Mouse (Mus musculus) forebrain, embryonic 15.5 days (tissue): Measurements from ENCODE around the gene Mark1. TPM values are rescaled to one million over a fixed set of nuclear protein-coding genes. Genes with fewer than 3 reads are reported as not detected.

Experiments
- ATAC-seq: fragments of 200-750 bp; cut with Nextera tagmentation; replicated peaks from 2 replicates; pipeline ENCODE4 v1.8.0; 2017; ENCODE audit warnings: mild to moderate bottlenecking, moderate TSS enrichment, moderate library complexity
- H3K27ac ChIP-seq: fragments of 300-500 bp; sonication (generic); replicated peaks from 2 replicates; pipeline ENCODE4 v1.5.1; 2015; ENCODE audit warnings: mild to moderate bottlenecking, inconsistent platforms
- H3K27me3 ChIP-seq: fragments of 300-500 bp; sonication (generic); 2 replicates; pipeline ENCODE4 v1.6.1; 2015; ENCODE audit warnings: inconsistent platforms
- H3K36me3 ChIP-seq: fragments of 300-500 bp; sonication (generic); 2 replicates; pipeline ENCODE4 v1.6.1; 2015; ENCODE audit warnings: mild to moderate bottlenecking, inconsistent platforms
- H3K4me1 ChIP-seq: fragments of 300-500 bp; sonication (generic); 2 replicates; pipeline ENCODE4 v1.6.1; 2015; ENCODE audit warnings: inconsistent platforms
- H3K4me2 ChIP-seq: fragments of 300-500 bp; sonication (generic); replicated peaks from 2 replicates; pipeline ENCODE4 v1.6.1; 2015; ENCODE audit warnings: mild to moderate bottlenecking, inconsistent platforms
- H3K4me3 ChIP-seq: fragments of 300-500 bp; sonication (generic); 2 replicates; pipeline ENCODE4 v1.5.1; 2015; ENCODE audit warnings: mild to moderate bottlenecking, inconsistent platforms
- H3K9ac ChIP-seq: fragments of 300-500 bp; sonication (generic); replicated peaks from 2 replicates; pipeline ENCODE4 v1.6.1; 2015; ENCODE audit warnings: mild to moderate bottlenecking, inconsistent platforms
- H3K9me3 ChIP-seq: fragments of 300-500 bp; sonication (generic); 2 replicates; pipeline ENCODE4 v1.6.1; 2016; ENCODE audit warnings: inconsistent platforms
- WGBS: fragments of 180-500 bp; shearing (Covaris S2); methylation state at CpG from one replicate; pipeline ENCODE4 v1.1.7; 2015; ENCODE audit warnings: mixed read lengths; 5-methylcytosine and 5-hydroxymethylcytosine counted together
- polyA plus RNA-seq: library from polyadenylated mRNA; unstranded; fragments of >200 nt; fragmentation: Nextera tagmentation; extraction: Ambion mirVana; gene quantifications from 2 replicates; pipeline ENCODE4 v1.2.1, GENCODE M21; 2015

Gene Mark1
- 14.6 and 14.7 TPM in 2 replicates for polyA plus RNA-seq

DNA sequence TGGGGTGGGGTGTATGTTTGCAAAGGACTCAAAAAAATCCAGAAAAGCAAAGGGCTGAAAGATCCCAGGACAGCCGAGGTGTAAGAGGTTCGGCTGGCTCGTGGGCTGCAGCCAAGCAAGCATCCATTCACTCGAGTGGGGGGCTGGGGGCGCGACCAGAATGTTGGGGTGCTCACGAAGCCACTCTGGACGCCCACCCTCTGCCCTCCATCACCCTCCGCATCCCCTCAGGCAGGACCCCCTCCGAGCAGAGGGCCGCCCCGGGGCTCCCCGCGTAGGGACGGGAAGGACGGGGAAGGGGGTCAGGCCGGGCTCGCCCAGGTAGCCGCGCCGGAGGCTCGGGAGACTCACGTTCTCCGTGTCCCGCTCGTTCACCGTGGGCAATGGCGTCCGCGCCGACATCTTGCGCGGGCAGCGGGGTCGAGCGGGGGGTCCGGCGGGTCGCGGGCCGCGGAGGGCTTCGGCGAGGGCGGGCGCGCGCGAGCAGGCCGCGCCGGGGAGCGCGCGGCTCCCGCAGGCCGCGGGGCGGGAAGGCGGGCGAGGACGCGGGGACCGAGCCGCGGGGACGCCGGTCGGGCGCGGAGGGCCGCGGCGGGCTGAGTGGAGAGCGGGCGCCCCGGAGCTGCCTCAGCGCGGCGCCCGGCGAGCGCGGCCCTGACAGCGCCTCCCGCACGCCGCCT, at the start of gene Mark1:
Gene Mark1, minus strand, starts transcription at position 500 of the 680 bp plus-strand sequence.
- H3K36me3 ChIP-seq, result no peaks in the 10 kb centered on the region
- H3K9me3 ChIP-seq, result no peaks in the 10 kb centered on the region
- H3K4me2 ChIP-seq, result peak within 1 kb of the TSS; percentile 77
- H3K9ac ChIP-seq, result peak within 1 kb of the TSS; percentile 99
- ATAC-seq, result peak; percentile 62
- H3K27ac ChIP-seq, result peak within 1 kb of the TSS; percentile 94
- H3K4me1 ChIP-seq, result peaks cover 22% of the 10 kb centered on the region
- no peaks in the 10 kb centered on the region for H3K27me3 ChIP-seq
- WGBS, result under 1% methylated on average over 87 of the region's 88 CpGs
- peak within 1 kb of the TSS; percentile 99 for H3K4me3 ChIP-seq

DNA sequence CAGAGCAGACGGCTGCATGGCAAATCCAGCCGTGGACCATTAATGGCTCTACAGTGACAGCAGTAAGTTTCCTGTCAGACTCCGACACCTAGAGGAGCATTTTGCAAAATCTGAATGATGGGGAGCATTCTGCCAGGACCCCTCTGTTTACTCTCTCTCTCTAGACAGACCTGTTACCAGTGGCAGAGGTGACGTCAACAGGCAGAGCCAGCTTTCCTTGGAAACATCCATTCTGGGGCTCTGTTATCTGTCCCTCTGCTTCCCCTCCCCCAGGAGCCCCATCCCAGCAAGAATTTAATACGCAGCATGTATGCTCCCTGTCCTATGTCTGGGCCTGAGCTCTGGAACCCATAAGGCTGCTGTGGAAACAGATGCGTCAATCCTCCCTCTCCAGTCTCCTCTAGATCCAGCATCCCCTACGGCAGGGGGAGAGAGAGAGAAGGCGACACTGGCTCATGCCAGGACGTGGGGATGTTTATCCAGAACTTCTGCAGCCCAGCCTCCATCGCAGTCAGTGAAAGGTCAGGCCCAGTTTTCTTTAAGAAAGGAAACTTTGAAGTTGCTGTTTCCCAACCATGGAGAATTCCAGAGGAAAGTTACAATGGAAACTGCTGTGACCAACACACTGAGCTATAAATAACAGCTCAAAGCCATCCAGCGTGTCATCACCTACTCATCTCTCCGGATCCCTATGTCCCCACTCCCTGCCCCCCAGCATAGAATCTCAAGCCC, 48.3 kb upstream of the Mark1 start:
- H3K27me3 ChIP-seq, result no peaks in the 10 kb centered on the region
- H3K36me3 ChIP-seq, result no peaks in the 10 kb centered on the region
- no peak for ATAC-seq
- no peaks in the 10 kb centered on the region for H3K9me3 ChIP-seq
- H3K4me1 ChIP-seq, result no peaks in the 10 kb centered on the region
- H3K27ac ChIP-seq, result no peak overlapping the region
- H3K9ac ChIP-seq, result no peak overlapping the region
- 85% methylated on average over 12 of the region's 12 CpGs for WGBS
- H3K4me3 ChIP-seq, result no peak overlapping the region
- no peak overlapping the region for H3K4me2 ChIP-seq

DNA sequence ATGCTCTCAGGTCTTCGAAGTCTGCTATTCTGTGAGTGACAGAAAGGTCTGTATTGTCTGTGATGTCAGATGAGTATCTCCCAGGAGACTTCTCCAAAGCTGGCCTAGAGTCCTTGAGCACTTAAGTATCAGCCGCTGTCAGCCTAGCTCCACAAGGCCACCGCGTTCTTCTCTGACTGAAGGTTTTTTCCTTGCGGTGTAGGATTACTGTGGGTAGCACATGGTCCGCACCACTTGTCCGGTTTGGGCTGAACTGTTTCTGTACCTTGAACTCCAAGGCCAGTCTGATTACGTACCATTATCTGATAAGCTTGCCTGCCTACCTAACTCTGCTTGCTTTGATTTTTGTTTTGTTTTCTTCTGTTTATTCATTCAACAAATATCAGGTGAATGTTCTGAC, 47.1 kb upstream of the Mark1 start:
- Histone ChIP-seq H3K9me3 (no peaks in the 10 kb centered on the region), H3K4me1 (no peaks in the 10 kb centered on the region), H3K27me3 (no peaks in the 10 kb centered on the region), H3K4me3 (no peak overlapping the region), H3K9ac (no peak overlapping the region), H3K36me3 (no peaks in the 10 kb centered on the region), H3K27ac (no peak overlapping the region), H3K4me2 (no peak overlapping the region)
- 93% methylated on average over 8 of the region's 8 CpGs for WGBS
- ATAC-seq, result no peak

DNA sequence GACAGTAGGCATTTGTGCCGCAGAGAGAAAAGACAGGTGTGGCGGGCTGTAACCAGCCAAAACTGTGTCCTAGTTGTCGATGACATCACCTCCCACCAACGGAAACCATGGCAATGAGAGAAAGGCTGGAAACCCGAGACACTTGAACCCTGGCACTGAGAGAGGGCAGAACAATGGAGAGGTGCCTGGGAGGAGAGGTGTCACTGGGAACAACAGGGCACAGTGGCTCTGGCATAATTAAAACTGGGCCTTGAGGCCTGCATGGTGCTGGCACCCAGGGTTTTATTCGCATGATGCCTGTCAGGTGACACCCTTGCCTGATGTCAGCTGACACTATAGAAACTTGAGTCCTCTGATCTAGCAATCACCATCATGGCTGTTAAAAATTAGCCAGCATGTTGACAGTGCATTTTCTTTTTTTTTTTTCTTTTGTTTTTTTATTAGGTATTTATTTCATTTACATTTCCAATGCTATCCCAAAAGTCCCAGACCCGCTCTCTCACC, 38.9 kb upstream of the Mark1 start:
- no peaks in the 10 kb centered on the region for H3K4me1 ChIP-seq
- H3K4me2 ChIP-seq, result no peak overlapping the region
- H3K4me3 ChIP-seq, result no peak overlapping the region
- WGBS, result 62% methylated on average over 7 of the region's 7 CpGs
- no peak overlapping the region for H3K9ac ChIP-seq
- H3K27me3 ChIP-seq, result no peaks in the 10 kb centered on the region
- H3K27ac ChIP-seq, result no peak overlapping the region
- H3K36me3 ChIP-seq, result no peaks in the 10 kb centered on the region
- H3K9me3 ChIP-seq, result no peaks in the 10 kb centered on the region
- no peak for ATAC-seq

DNA sequence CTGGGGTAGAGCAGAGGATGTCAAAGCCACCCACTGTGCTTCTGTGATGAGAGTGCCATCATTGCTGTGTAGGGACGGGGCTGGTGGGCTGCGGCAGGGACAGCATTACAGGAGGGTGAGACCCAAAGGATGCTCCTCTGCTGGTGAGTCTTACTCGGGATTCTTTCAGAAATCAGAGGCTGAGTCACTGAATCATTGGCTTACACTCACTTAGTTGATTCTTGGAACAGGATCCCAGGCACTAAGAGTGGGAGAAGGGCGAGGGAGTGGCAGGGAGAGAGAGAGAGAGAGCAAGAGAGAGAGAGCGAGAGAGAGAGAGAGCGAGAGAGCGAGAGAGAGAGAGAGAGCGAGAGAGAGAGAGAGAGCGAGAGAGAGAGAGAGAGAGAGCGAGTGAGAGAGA, 31.2 kb upstream of the Mark1 start:
- 85% methylated on average over 10 of the region's 10 CpGs for WGBS
- no peak overlapping the region for H3K4me3 ChIP-seq
- H3K4me2 ChIP-seq, result no peak overlapping the region
- no peak for ATAC-seq
- no peak overlapping the region for H3K27ac ChIP-seq
- no peaks in the 10 kb centered on the region for H3K9me3 ChIP-seq
- no peaks in the 10 kb centered on the region for H3K36me3 ChIP-seq
- H3K9ac ChIP-seq, result no peak overlapping the region
- no peaks in the 10 kb centered on the region for H3K27me3 ChIP-seq
- H3K4me1 ChIP-seq, result no peaks in the 10 kb centered on the region

DNA sequence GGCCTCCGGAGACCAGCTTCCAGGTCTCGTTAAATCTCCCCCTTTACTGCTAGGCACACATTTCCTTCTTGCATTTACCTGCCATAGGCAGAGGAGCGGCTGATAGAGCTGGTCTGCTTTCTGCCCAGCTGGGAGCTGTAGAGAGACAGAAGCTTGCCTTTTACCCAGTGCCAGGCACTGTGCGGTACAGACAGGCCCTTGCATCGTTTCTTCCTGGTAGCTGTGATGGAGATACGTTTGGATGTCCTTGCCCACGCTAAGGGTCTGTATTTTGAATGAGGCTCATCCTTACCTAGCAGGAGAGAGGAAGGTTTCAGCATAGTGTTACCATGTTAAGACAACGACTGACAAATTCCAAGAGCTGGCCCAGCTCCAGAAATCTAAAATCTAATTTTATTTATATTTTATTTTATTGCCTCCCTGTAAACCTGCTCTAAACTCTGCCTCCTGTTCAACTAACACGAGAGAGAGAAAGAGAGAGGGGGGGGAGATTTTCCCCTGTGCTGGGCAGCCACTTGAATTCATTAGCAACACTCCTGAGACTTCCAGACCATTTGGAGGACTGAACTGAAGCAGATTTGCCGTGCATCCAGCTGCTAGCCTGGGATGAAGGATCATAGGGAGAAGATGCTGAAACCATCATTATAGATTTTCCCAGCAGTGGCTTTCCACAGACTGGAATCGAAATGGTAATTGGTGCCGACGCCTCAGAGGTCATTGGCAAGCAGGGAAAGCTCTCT, 21.2 kb upstream of the Mark1 start:
- no peak overlapping the region for H3K4me2 ChIP-seq
- ATAC-seq, result no peak
- no peak overlapping the region for H3K9ac ChIP-seq
- no peak overlapping the region for H3K27ac ChIP-seq
- 0 out of 2 replicates have a peak, but pooled peaks cover 3% of the 10 kb centered on the region for H3K4me1 ChIP-seq
- no peaks in the 10 kb centered on the region for H3K36me3 ChIP-seq
- no peaks in the 10 kb centered on the region for H3K27me3 ChIP-seq
- no peaks in the 10 kb centered on the region for H3K9me3 ChIP-seq
- H3K4me3 ChIP-seq, result no peak overlapping the region
- 75% methylated on average over 13 of the region's 13 CpGs for WGBS

DNA sequence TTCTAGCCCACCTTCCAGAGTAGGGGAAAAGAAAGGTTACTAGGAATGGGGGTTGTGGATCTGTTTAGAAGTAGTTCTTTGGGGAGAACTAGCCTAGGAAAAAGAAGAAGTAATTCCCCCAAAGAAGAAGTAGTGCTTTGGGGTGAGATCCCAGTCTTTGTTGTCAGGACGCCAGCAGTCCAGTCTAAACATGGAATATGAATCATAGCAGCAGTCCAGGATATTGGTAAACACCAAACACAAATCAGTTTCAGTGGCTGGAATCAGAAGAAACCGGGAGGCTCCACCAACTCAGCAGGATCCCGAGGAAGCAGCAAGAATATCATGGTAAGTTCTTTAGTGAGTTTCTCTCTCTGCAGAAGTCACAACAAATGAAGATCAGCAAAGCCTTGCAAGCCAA, 13.2 kb upstream of the Mark1 start:
- no peak overlapping the region for H3K9ac ChIP-seq
- H3K9me3 ChIP-seq, result no peaks in the 10 kb centered on the region
- 93% methylated on average over 3 of the region's 3 CpGs for WGBS
- no peak for ATAC-seq
- H3K36me3 ChIP-seq, result no peaks in the 10 kb centered on the region
- no peaks in the 10 kb centered on the region for H3K4me1 ChIP-seq
- no peak overlapping the region for H3K27ac ChIP-seq
- H3K4me3 ChIP-seq, result no peak overlapping the region
- H3K4me2 ChIP-seq, result no peak overlapping the region
- H3K27me3 ChIP-seq, result no peaks in the 10 kb centered on the region

DNA sequence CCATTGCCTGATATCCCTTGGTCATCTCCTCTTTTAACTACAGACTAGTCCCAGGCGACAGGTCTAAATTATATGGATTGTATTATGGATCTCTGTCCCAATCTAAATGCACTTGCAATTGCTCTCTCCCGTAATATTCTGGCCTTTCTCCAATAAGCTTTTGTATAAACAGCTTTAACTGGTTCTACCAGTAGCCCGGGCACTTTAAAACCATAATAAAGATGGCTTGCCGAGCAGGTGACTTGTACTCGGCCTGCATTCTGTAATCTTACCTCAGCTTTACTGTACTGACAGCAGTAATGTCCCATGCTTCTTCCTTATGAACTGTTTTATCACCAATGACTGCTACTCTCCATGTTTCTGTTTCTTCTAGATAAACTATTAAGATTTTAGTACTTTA, 7.7 kb upstream of the Mark1 start:
- 81% methylated on average over 5 of the region's 5 CpGs for WGBS
- ATAC-seq, result no peak
- no peak overlapping the region for H3K4me3 ChIP-seq

DNA sequence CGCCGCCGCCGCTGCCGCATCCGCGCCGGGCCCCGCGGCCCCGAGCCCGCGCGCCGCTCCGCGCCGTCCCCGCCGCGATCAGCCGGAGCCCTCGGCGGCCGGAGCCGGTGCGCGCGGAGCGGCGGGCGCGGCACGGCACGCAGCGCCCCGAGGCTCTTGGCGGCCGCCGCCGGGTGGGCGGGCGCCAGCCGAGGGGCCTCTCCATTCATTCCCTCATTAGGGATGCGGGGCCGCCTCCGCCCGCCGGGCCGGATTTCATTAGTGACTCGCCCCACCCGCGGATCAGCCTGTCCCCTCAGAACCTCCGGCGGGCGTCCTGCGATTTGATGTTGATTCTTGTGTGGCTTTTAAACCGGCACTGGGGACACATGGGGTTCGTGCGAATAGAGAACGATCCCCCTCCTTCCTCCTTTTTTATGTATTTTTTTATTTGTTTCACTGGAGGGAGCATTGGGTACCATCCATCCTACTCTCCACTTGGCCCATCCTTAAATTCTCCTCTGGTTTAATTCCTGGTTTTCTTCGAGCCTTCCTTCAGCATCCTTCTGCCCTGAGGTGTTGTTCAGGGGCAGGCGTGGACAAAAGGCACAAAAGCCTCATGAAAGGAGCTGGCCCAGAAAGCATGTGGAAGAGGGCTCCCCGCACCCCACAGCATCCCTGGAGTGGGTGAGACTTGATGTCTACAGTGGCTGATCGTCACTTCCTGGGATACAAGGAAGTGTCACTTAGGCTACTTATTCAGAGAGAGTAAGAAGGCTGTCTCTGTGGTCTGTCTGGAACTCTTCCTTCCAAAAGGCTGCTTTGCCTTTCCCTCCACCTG, 620 bp upstream of the Mark1 start:
- Histone ChIP-seq H3K9me3 (no peaks in the 10 kb centered on the region), H3K27ac (peak overlapping the region; percentile 94), H3K36me3 (no peaks in the 10 kb centered on the region), H3K4me3 (peak overlapping the region; percentile 99), H3K4me2 (peak overlapping the region; percentile 56), H3K9ac (peak overlapping the region; percentile 99), H3K4me1 (peaks cover 22% of the 10 kb centered on the region), H3K27me3 (no peaks in the 10 kb centered on the region)
- ATAC-seq, result peak; percentile 83
- under 1% methylated on average over 39 of the region's 65 CpGs for WGBS

More for the DNA sequence above, 7.7 kb upstream of the Mark1 start:
- Histone ChIP-seq H3K4me1 (no peaks in the 10 kb centered on the region), H3K36me3 (no peaks in the 10 kb centered on the region), H3K27ac (no peak overlapping the region), H3K9ac (no peak overlapping the region), H3K9me3 (no peaks in the 10 kb centered on the region), H3K27me3 (no peaks in the 10 kb centered on the region), H3K4me2 (no peak overlapping the region)

DNA sequence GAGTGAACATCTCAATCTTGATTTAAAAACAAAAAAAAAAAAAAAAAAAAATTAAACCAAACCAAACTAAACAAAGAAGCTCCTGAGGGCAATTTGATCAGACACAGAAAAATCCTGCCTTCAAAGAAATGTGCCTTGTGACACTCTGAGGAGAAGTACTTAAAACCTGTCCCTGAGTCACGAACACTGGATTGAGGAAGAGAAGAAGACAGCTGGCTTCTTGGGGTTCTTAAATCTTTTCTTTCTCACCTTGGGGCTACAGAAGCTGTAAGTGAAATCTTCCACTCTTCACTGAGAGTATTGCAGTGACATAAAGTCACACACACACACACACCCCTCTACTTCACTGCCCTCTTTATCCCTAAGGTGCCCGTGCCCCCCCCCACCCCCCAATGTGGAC, 739 bp downstream of the Mark1 start:
- Histone ChIP-seq H3K4me3 (peak overlapping the region; percentile 99), H3K9me3 (no peaks in the 10 kb centered on the region), H3K36me3 (no peaks in the 10 kb centered on the region), H3K4me2 (peak overlapping the region; percentile 77), H3K27me3 (no peaks in the 10 kb centered on the region), H3K4me1 (peaks cover 25% of the 10 kb centered on the region), H3K27ac (peak overlapping the region; percentile 94), H3K9ac (peak overlapping the region; percentile 99)
- ATAC-seq, result 0 out of 2 replicates have a peak, but pooled peaks have one; percentile 9
- WGBS, result 5% methylated on average over 2 of the region's 2 CpGs

DNA sequence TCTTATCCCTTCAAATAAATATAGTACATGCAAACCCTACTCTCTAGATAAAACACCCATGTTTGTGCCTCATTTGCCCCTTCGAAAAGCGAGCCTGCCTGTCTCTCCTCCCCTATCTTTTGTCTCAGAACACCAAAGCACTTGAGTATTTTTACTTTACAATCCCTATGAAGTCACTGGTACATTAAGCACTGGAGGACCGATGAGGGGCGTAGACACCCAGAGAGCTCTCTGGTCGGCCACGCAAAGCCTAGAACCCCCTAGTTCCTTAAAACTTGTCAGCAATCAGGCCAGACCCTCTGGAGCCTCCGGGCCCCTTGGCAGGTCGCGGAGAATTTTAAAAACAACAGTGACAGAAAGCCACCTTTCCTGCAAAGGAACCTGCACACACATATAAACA, 1.2 kb downstream of the Mark1 start:
- peak overlapping the region; percentile 94 for H3K27ac ChIP-seq
- peak overlapping the region; percentile 99 for H3K4me3 ChIP-seq
- no peaks in the 10 kb centered on the region for H3K36me3 ChIP-seq
- H3K27me3 ChIP-seq, result no peaks in the 10 kb centered on the region
- ATAC-seq, result no peak
- peak overlapping the region; percentile 77 for H3K4me2 ChIP-seq
- H3K4me1 ChIP-seq, result peaks cover 26% of the 10 kb centered on the region
- whole genome bisulfite sequencing, result 16% methylated on average over 9 of the region's 9 CpGs
- H3K9me3 ChIP-seq, result no peaks in the 10 kb centered on the region
- H3K9ac ChIP-seq, result peak overlapping the region; percentile 99
